Mouse (Mus musculus) limb, embryonic 13.5 days (tissue): ENCODE measurements around the gene Adam19. TPM values are rescaled to one million over a fixed set of nuclear protein-coding genes. Genes with fewer than 3 reads are reported as not detected.

Experiments
- ATAC-seq: fragments of 200-750 bp; cut with Nextera tagmentation; 2 replicates; pipeline ENCODE4 v1.8.0; 2017; ENCODE audit warnings: low read depth, moderate number of reproducible peaks, moderate TSS enrichment; ENCODE audit not compliant: low FRiP score
- H3K27ac ChIP-seq: fragments of 300-500 bp; sonication (generic); 2 replicates; pipeline ENCODE4 v1.5.1; 2015; ENCODE audit warnings: inconsistent platforms, mild to moderate bottlenecking, moderate library complexity
- H3K27me3 ChIP-seq: fragments of 300-500 bp; sonication (generic); 2 replicates; pipeline ENCODE4 v1.6.1; 2015; ENCODE audit warnings: mild to moderate bottlenecking, inconsistent platforms
- H3K36me3 ChIP-seq: fragments of 300-500 bp; sonication (generic); 2 replicates; pipeline ENCODE4 v1.6.1; 2015; ENCODE audit warnings: inconsistent platforms, mild to moderate bottlenecking, moderate library complexity
- H3K4me1 ChIP-seq: fragments of 300-500 bp; sonication (generic); 2 replicates; pipeline ENCODE4 v1.6.1; 2015; ENCODE audit warnings: inconsistent platforms
- H3K4me2 ChIP-seq: fragments of 300-500 bp; sonication (generic); replicated peaks from 2 replicates; pipeline ENCODE4 v1.6.1; 2015; ENCODE audit warnings: inconsistent platforms, mild to moderate bottlenecking, moderate library complexity
- H3K4me3 ChIP-seq: fragments of 300-500 bp; sonication (generic); 2 replicates; pipeline ENCODE4 v1.5.1; 2015; ENCODE audit warnings: moderate library complexity, mild to moderate bottlenecking, inconsistent platforms
- H3K9ac ChIP-seq: fragments of 300-500 bp; sonication (generic); 2 replicates; pipeline ENCODE4 v1.6.1; 2015; ENCODE audit warnings: mild to moderate bottlenecking, inconsistent platforms
- H3K9me3 ChIP-seq: fragments of 300-500 bp; sonication (generic); 2 replicates; pipeline ENCODE4 v1.6.1; 2016; ENCODE audit warnings: inconsistent platforms
- WGBS: fragments of 180-500 bp; shearing (Covaris S2); methylation state at CpG from one replicate; pipeline ENCODE4 v1.1.7; 2015; 5-methylcytosine and 5-hydroxymethylcytosine counted together
- polyA plus RNA-seq: library from polyadenylated mRNA; unstranded; fragments of >200 nt; fragmentation: Nextera tagmentation; extraction: Ambion mirVana; gene quantifications from 2 replicates; pipeline ENCODE4 v1.2.1, GENCODE M21; 2015

Adam19 gene
- polyA plus RNA-seq, 1 experiment from 2014 or later, result 16.4 TPM

- Histone ChIP-seq H3K4me3 (no peak overlapping the region), H3K4me1 (peaks cover 7% of the 10 kb centered on the region), H3K4me2 (no peak overlapping the region), H3K9me3 (peaks cover 2% of the 10 kb centered on the region; the same call in 1 of the 2 replicates), H3K9ac (no peak overlapping the region), H3K27ac (no peak overlapping the region), H3K27me3 (no peaks in the 10 kb centered on the region), H3K36me3 (peaks cover 12% of the 10 kb centered on the region)
- 77% methylated on average over 3 of the region's 3 CpGs for WGBS
- ATAC-seq, result no peak
These were observed 27.6 kb downstream of the Adam19 start for GRCm38 (mm10) chr11:46083405-46083804.

GRCm38 (mm10) chr11:46083835-46084444, 28.1 kb downstream of the Adam19 start:
- Histone ChIP-seq H3K4me1 (peaks cover 12% of the 10 kb centered on the region), H3K27me3 (no peaks in the 10 kb centered on the region), H3K9ac (no peak overlapping the region), H3K4me3 (no peak overlapping the region), H3K9me3 (no peaks in the 10 kb centered on the region), H3K4me2 (no peak overlapping the region), H3K36me3 (peaks cover 7% of the 10 kb centered on the region; the same call in 1 of the 2 replicates), H3K27ac (no peak overlapping the region; the same call in 1 of the 2 replicates)
- 89% methylated on average over 11 of the region's 11 CpGs for WGBS
- ATAC-seq, result no peak

GRCm38 (mm10) chr11:46084568-46084967, 28.8 kb downstream of the Adam19 start:
- H3K27me3 ChIP-seq, result no peaks in the 10 kb centered on the region
- 0 out of 2 replicates have a peak, but pooled peaks cover 5% of the 10 kb centered on the region for H3K36me3 ChIP-seq
- no peaks in the 10 kb centered on the region for H3K9me3 ChIP-seq
- H3K27ac ChIP-seq, result no peak overlapping the region; the same call in 1 of the 2 replicates
- H3K4me2 ChIP-seq, result no peak overlapping the region
- no peak for ATAC-seq
- 62% methylated on average over 3 of the region's 3 CpGs for WGBS
- no peak overlapping the region for H3K4me3 ChIP-seq
- H3K4me1 ChIP-seq, result peaks cover 19% of the 10 kb centered on the region
- H3K9ac ChIP-seq, result no peak overlapping the region

- no peaks in the 10 kb centered on the region for H3K27me3 ChIP-seq
- H3K9ac ChIP-seq, result no peak overlapping the region
- no peak for ATAC-seq
- no peak overlapping the region for H3K4me2 ChIP-seq
- 0 out of 2 replicates have a peak, but pooled peaks cover 5% of the 10 kb centered on the region for H3K36me3 ChIP-seq
- H3K27ac ChIP-seq, result no peak overlapping the region
- WGBS, result 92% methylated on average over 10 of the region's 10 CpGs
- H3K4me3 ChIP-seq, result no peak overlapping the region
- H3K9me3 ChIP-seq, result no peaks in the 10 kb centered on the region
- peaks cover 20% of the 10 kb centered on the region for H3K4me1 ChIP-seq
These were observed 29.8 kb downstream of the Adam19 start for GRCm38 (mm10) chr11:46085398-46086163.

GRCm38 (mm10) chr11:46086446-46086845, 30.7 kb downstream of the Adam19 start:
- H3K4me3 ChIP-seq, result no peak overlapping the region
- no peak overlapping the region for H3K4me2 ChIP-seq
- H3K27ac ChIP-seq, result no peak overlapping the region
- WGBS, result 91% methylated on average over 3 of the region's 3 CpGs
- ATAC-seq, result no peak
- no peak overlapping the region for H3K9ac ChIP-seq
- peaks cover 20% of the 10 kb centered on the region for H3K4me1 ChIP-seq
- no peaks in the 10 kb centered on the region for H3K27me3 ChIP-seq
- H3K36me3 ChIP-seq, result 0 out of 2 replicates have a peak, but pooled peaks cover 5% of the 10 kb centered on the region
- H3K9me3 ChIP-seq, result no peaks in the 10 kb centered on the region

GRCm38 (mm10) chr11:46089081-46089713, 33.4 kb downstream of the Adam19 start:
- Histone ChIP-seq H3K27me3 (no peaks in the 10 kb centered on the region), H3K4me2 (no peak overlapping the region), H3K9me3 (no peaks in the 10 kb centered on the region), H3K36me3 (peaks cover 8% of the 10 kb centered on the region), H3K27ac (no peak overlapping the region), H3K9ac (no peak overlapping the region), H3K4me3 (no peak overlapping the region), H3K4me1 (peaks cover 24% of the 10 kb centered on the region)
- no peak; the same call in 1 of the 2 replicates for ATAC-seq
- WGBS, result 84% methylated on average over 4 of the region's 4 CpGs

- Histone ChIP-seq H3K27ac (no peak overlapping the region), H3K9ac (no peak overlapping the region), H3K4me3 (no peak overlapping the region), H3K4me2 (no peak overlapping the region), H3K27me3 (no peaks in the 10 kb centered on the region), H3K9me3 (no peaks in the 10 kb centered on the region), H3K4me1 (peaks cover 23% of the 10 kb centered on the region), H3K36me3 (peaks cover 15% of the 10 kb centered on the region)
- WGBS, result 88% methylated on average over 10 of the region's 10 CpGs
- ATAC-seq, result no peak
These were observed 34.4 kb downstream of the Adam19 start for GRCm38 (mm10) chr11:46090036-46090725.

GRCm38 (mm10) chr11:46090951-46091667, 35.3 kb downstream of the Adam19 start:
- no peak for ATAC-seq
- 39% methylated on average over 10 of the region's 10 CpGs for WGBS

GRCm38 (mm10) chr11:46092121-46092520, 36.3 kb downstream of the Adam19 start:
- no peak overlapping the region for H3K9ac ChIP-seq
- no peak overlapping the region for H3K27ac ChIP-seq
- 77% methylated on average over 4 of the region's 4 CpGs for WGBS
- H3K4me3 ChIP-seq, result no peak overlapping the region
- no peak overlapping the region for H3K4me2 ChIP-seq
- H3K36me3 ChIP-seq, result peaks cover 16% of the 10 kb centered on the region
- H3K9me3 ChIP-seq, result no peaks in the 10 kb centered on the region
- H3K4me1 ChIP-seq, result peaks cover 29% of the 10 kb centered on the region
- ATAC-seq, result no peak
- H3K27me3 ChIP-seq, result no peaks in the 10 kb centered on the region

More at GRCm38 (mm10) chr11:46090951-46091667, 35.3 kb downstream of the Adam19 start:
- H3K4me1 ChIP-seq, result peaks cover 29% of the 10 kb centered on the region
- H3K4me3 ChIP-seq, result no peak overlapping the region
- no peak overlapping the region for H3K27ac ChIP-seq
- no peaks in the 10 kb centered on the region for H3K9me3 ChIP-seq
- H3K4me2 ChIP-seq, result no peak overlapping the region
- H3K36me3 ChIP-seq, result peaks cover 16% of the 10 kb centered on the region
- no peak overlapping the region for H3K9ac ChIP-seq
- H3K27me3 ChIP-seq, result no peaks in the 10 kb centered on the region

GRCm38 (mm10) chr11:46095477-46096264, 39.9 kb downstream of the Adam19 start:
- H3K4me1 ChIP-seq, result peaks cover 15% of the 10 kb centered on the region; the same call in 1 of the 2 replicates
- no peaks in the 10 kb centered on the region for H3K27me3 ChIP-seq
- peak overlapping the region; percentile 63; the same call in 1 of the 2 replicates for H3K27ac ChIP-seq
- 61% methylated on average over 9 of the region's 9 CpGs for WGBS
- H3K36me3 ChIP-seq, result peaks cover 39% of the 10 kb centered on the region
- H3K9ac ChIP-seq, result no peak overlapping the region
- peak; percentile 81 for ATAC-seq
- no peaks in the 10 kb centered on the region for H3K9me3 ChIP-seq
- no peak overlapping the region for H3K4me3 ChIP-seq
- no peak overlapping the region for H3K4me2 ChIP-seq
